Mouse (Mus musculus) skeletal muscle tissue, adult 2 months (tissue): ENCODE measurements around the gene Nr4a1.

Source experiments
- DNase-seq: peaks from one replicate; pipeline ENCODE4 v3.0.0-alpha.2; 2012; ENCODE audit warnings: low read depth, low spot score

The Nr4a1 gene

DNA sequence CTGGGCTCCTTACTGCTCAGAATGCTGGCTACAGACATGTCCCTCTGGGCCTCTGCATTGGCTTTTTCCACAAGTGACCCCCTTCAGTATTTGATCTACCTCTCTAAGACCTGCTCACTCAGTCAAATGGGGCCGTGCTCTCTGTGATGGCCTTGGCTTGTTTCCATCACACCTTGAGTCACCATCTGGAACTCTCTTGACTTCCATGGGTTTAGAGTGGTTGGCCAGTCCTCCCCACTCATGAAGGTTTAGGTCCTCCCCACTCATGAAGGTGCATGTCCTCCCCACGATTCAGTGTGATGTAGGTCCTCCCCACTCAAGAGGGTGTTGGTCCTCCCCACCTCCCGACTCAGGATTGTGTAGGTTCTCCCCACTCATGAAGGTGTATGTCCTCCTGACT, 20.9 kb upstream of the Nr4a1 start:
- DNase-seq, result no peak

DNA sequence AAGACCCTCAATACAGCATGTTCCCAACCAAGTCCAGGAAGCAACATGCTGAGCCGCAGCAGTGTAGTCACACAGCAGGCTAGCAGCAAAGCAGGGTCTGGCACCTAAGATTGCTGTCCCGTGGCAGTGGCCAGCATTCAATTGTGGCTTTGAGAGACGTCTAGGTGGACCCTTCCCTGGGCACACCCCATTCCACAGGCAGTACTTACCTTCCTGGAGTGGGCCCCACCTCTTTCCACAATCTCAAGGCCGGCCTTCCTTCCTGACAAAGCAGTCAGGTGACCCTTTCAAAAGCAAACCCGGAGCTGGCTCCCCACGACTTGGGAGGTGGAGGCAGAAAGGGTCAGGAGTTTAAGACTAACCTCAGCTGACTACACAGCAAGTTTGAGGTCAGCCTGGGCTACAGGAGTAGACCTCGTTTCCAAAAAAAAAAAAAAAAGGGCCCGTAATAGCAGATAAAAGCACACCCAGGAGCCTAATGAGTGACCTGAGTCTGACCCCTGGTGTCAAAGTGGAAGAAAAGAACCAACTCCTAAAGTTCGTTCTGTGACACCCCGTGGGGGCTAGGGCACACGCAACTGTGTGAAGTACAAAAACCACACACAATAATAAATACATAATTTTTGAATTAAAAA, 20.3 kb upstream of the Nr4a1 start:
- no peak for DNase-seq

DNA sequence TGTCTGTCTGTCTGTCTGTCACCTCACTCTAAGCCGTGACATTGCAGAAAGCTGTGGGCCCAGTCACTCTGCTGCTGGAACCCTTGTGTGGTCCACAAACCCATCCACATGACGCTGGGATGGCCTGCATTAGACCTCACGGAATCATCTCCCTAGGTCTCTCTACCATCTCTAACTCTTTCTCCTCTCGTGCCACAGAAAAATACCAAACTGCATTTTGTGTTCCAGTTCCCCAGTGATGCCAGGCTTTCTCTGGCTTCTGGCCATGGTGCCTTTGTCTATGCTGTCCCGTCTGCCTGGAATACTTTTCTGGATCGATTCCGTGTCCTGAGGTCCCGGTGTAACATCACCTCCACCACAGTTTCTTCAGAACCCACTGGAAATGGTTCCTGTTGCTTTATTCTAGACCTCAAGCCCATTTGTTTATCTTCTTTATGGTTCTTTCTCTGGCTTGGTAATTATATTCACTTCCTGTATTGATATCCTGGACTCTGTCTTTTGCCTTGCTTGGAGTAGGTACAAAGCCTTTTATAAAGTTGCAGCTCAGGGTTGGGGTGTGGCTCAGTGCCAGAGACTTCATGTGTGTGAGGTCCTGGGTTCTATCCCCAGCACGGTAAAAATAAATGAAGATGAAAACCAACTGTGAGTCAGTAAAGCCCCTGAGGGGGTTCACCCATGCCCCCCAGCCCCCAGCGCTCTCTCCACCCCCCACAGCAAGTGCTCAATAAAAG, 19.3 kb upstream of the Nr4a1 start:
- DNase-seq, result no peak

DNA sequence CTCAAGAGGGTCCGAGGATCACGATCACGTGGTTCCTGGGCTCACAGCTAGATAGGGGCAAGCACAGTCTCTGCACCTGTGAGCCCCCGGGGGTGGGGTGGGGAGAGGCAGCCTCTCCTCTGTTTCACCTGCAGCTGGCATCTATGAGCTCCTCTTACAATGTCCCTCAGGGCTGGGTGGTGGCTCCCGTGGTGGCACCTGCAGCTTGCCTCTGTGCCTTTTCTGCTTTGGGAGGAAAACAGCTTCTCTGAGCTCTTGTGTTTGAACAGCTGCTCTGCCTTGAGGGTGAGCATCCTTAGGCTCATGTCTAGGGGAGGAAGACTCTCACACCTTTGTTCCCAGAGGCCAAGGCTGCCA, 18.7 kb upstream of the Nr4a1 start:
- no peak for DNase-seq

DNA sequence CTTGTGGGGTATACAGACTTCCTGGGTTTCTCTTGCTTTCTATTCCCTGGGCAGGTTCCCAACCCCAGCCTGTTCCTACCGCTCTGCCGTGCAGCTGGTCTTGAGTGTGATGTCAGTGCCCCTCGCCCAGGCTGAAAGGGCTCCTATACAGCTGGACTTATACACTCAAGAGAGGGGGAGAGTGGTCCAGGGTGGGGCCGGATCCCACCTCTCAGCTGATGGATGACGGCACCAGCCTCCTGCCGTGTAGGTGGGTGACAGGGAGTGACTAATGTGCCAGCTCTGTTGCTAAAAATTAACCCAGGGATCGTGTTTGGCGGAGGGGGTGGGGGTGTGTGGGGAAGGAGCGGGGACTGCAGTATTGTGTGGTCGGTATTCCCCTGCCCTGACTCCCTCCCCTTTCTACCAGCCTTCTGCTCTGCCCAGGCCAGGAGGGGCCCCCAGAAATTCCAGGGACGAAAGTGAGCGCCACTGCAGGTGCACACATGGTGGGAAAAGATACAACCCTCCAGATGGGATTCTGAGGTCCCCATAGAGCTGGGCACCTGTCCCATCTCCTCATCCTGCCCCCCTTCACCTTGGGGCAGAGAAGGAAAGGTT, 18.2 kb upstream of the Nr4a1 start:
- DNase-seq, result no peak

DNA sequence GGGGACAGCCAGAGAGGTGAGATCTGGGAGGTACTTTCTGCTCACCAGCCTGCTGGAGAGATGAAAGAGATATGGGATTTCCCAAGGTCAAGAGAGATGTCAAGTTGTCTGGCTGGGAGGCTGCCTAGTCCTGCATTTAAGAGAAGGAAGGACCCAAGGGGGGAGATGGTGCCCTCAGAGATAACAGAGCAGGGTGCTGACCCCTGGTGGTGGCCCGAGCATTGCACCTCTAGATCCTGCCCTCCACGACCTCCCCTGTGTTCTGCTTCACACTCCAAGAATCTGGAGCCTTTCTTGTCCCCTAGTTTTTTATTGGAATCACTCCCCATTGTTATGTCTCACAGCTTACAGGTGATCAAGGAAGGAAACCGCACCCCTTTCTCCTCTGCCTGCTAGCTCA, 17.2 kb upstream of the Nr4a1 start:
- no peak for DNase-seq

DNA sequence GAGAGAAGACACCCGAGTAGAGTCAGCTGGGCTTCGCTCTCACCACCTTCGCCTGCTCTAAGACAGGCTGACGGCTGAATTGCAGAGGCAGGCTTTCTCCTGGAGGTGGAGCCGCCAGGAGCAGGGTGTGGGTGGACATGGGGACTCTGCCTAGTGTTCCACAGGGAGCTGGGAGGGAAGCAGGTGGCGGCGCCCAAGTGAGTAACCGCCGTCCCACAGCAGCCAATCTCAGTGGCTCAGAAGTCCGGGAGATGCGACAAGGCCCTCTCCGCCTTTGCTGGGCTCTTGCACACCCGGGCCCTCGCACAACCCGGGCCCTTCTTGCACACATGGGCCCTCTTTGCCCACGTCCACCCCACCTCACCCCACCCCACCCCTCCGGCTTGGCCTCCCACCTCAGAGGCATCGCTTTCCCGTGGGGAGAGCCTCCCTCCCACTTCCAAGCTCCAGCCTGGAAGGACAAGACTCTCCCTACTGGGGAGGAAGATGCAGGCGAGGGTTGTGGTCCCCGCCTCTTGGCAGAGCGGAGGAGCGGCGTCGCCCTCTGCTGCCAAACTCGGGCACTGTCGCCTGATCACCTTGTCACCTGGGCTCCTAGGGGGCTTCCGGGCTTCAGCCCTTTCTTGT, 15.1 kb upstream of the Nr4a1 start:
- peak; percentile 74 for DNase-seq

DNA sequence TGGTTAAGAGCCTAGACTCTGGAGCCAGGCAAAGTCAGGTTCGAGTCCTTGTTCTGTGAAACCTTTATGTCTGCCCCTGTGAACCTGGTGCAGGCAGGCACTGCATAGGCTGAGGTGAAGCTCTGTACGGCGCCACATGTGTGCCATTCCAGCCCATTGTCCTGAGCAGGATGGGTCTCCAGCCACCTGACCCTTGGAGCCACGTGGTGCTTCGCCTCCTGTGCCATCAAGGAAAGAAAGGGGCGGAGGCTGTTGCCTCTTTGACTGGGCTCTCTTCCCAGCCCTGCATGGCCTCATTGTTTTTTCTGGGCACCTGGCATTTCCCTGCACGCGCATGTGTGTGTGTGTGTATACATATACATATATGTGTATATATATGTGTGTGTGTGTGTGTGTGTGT, 14.2 kb upstream of the Nr4a1 start:
- DNase-seq, result no peak

DNA sequence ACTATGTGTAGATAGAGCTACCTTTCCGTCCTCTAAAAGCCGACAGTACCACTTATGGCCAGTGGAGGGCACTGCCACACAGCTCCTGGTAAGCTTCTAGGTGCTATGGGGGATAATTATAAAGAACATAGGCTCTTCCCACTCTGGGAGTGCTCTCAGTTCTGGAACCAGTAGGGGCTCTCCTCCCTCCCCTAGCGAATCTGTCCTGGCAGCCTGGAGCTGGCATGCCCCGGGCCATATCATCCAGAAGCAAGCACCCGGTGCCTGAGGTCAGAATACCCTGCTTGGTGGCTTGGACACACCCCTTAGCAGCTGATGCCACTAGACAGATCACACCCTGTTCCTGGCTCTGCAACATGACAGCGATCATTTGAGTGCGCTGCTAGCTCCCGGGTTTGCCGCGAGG, 13.3 kb upstream of the Nr4a1 start:
- peak; percentile 98 for DNase-seq

DNA sequence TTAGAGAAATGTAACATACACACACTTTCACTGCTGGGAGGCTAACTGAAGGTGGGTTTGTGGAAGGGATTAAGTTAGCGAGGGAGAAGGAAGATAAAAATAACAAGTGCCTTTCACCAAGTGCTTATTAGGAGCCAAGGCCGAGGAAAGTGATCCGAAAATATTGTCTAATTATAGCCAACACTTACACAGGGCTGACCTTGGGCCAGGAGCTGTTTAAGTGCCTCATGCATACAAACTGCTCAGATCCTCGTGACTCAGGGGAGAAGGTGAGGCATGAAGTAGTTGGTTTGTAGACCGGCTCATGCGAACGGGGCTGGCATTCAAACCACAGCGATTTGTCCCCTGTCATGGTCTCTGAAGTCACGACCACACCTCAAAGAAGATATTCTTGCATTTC, 12.8 kb upstream of the Nr4a1 start:
- DNase-seq, result peak; percentile 91

DNA sequence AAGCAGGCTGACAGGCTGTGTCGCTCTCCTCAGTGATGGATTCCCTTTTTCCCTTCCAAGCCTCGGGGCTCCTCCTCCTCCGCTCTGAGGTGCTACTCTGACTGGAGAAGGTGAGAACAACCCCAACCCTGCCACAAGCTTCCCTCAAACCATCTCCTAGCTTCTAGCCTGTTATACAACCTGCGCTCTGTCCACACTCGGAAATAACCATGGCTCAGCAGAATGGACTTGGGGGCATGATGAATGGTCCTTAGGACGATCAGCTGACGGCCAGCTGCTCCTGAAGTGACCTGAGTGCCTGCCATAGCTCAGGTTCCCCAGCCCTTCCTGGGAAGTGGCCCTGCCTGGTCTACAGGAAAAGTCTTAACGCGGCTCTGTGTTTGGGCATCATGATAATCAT, 12.2 kb upstream of the Nr4a1 start:
- DNase-seq, result peak; percentile 97

DNA sequence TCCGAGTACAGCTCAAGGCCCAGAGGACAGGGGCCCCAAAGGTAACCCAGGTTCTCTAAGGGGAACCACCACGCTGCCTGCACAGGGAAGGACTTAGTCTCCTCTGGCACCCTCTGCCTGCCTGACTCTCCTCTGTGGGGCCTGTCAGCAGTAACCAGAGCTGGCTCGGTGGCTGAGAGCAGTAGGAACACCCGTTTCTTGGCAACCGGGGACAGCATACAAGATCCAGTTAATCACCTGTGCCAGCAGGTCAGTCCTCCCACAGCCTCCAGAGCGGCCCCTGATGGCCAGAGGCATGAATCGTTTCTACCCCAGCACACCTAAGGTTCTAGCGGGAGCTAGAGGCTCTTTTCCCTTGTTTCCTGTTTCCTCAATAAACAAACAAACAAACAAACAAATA, 11.4 kb upstream of the Nr4a1 start:
- DNase-seq, result peak; percentile 97

DNA sequence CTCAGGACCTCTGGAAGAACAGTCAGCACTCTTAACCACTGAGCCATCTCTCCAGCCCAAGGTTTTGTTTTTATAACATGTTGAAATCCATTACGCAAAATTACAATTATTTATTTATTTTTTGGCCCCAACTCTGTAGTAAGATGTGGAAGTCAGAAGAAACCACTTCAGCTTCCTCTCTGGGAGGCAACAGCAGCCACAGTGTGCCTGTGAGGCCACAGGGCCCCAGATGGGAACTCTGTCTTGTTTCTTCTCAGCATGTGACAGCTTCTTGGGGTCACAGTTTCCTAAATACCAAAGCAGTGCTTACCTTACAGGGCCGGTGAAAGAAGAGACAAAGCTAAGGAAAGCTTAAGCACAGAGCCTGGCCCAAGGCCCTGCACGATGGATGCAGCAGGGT, 10.1 kb upstream of the Nr4a1 start:
- DNase-seq, result no peak

DNA sequence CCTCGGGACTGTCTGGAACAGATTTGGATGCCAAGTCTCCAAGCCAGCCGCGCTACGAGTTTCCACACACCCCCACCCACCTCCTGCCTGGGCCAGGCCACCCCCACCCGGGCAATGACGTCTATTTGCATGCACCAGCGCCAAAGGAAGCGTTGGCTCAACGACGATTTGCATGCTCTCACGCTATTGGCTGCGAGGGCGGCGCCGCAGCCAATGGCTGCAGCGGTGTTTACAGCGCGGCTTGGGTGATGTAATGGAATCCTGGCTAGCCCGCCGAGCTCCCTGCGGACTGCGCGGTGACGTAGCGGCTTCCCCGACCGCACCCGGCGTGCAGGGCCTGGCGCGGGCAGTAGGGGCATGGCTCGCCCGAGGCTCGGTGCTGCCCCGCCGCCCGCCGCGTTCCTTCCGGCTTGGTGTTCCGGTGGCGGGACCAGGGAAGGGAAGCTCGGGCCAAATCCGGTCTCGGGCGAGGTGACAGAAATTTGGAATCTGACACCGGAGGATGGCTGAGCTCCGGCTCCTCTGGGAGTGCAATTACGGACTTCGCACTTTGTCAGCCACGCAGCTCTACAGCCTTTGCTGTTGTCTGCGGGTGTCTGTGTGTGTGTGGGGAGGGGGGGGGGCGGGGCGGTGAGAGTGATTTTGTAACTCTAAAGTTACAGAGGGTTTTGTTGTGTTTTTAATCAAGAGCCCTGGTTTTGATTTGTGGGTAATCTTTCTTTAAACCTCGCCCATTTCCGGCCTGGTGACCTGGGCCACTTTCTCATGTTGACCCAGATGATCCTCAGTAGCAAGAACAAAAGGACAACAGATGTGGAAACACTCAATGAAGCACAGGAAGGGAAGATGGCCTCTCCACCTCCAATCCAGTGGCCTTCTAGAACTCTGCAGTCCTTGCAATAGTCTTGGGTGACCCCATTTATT, 7.6 kb upstream of the Nr4a1 start:
- DNase-seq, result peak; percentile 100

DNA sequence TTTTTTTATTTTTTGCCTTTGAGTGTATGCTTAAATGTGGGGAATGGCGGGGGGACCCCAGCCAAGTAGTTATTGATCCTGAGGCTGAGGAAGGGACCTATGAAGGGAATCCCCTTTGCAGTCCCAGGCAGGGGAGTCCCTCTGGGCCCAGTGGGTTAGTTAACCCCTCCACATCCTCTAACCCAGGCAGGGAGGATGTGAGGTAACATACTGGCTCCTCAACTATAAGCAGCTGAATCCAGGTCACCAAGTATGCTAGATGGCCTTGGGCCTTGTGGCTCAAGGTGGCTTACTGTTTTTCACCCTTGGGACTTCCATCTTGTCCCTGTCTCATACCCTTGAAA, 6.9 kb upstream of the Nr4a1 start:
- no peak for DNase-seq

DNA sequence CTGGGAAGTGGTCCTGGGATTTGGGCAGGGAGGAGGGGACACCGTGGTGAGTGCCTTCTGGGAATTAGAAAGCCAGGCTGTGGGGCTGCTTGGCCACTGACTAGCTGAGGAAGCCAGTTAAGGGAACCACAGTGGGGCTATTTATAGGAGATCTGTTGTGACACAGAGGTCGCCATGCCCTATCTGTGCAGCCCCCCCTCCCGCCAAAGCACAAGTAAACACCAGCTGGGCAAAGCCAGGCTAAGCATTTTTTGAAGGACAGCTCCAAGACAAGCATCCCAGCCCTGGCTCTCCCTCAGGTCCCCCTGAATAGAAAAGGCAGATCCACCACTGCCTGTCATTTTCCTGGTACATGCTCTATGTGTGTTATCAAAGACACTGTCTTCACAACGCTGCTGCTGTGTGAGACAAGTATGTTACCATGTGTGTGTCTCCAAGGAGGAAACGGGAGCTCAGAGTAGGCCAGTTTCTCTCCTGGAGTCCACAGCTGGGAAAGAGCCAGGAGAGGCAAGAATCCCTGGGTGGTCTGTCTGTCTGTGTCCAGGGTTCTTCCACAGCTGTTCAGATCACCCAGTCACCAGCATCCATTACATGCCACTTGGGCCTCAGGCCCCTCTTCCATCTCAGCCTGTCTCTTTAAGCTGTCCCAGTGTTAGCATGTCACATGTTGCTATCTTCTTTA, 5.9 kb upstream of the Nr4a1 start:
- peak; percentile 87 for DNase-seq

DNA sequence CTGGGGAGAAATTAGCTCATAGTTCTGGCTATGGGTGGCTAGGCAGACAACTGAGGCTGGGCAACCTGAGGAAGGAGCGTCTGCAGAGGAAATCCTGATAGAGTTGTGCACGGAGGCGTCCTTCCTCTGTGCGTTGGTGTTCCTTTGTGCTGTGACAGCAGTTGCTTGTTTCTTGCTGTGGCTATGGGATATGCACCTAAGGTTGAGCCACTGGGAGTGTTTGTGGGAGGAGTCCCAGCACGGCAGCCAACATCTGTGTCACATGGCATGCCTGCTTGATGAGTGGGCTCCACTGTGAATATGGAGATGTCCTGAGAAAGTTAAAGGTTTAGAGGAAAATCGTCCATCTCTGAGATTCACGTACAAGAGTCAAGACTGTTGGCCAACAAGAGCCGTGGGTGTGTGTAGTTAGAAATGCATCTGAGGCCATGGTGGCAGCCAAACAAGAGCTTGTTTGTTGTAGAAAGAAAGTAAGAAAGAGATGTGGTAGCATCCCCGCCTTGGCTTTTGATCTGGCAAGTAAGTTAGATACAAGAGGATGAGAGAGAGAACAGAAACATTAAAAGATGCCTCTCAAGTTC, 3.8 kb upstream of the Nr4a1 start:
- DNase-seq, result no peak

DNA sequence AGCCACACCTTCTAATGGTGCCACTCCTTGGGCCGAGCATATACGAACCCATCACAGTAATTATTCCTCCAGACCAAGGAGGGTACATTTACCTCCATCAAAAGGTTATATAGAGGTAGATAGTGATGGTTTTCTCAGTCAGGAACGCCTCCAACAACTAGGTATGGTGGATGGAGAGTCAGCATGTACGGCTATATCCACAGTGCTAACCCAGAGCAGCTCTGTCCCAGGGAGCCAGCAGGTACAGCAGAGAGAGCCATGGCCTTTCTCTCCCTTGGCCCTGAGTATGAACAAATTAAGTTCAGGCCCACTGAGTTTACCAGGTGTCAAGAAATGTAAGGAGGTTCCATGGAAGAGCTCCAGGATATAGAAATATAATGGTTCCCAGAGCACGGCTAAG, 2.1 kb upstream of the Nr4a1 start:
- no peak for DNase-seq

DNA sequence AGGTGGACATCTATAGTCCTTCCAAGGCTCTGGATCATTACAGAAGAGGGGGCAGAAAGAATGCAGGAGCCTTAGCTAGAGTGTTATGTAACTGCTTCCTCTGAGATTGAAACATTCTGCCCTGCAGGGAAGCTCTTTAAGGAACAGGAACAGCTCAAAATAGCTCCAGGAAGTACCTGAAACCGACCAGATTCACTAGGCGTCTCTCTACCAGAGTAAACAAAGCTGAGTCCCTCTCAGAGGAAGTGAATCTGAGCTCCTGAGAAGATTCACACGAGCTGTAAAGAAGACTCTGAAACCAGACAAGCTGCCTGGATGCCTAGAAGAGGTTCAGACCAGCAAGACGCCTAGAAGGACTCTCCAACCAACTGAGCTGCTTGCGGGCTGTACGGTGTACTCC, 1.5 kb upstream of the Nr4a1 start:
- DNase-seq, result no peak

DNA sequence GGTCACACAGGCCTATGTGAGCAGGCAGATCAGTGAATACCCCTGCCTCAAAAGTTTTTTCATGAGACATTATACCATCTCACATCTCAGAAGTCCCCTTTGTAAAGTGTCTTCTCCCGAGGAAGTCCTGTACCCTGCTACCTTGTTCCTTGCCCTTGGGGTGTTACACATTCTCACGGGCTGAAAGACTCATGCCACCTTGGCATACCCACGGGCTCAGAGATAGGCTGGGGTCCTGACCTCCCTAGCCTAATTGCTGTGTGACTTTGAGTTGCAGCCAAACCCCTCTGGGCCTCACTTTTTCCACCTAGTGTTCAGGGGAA, 545 bp upstream of the Nr4a1 start:
- no peak for DNase-seq

DNA sequence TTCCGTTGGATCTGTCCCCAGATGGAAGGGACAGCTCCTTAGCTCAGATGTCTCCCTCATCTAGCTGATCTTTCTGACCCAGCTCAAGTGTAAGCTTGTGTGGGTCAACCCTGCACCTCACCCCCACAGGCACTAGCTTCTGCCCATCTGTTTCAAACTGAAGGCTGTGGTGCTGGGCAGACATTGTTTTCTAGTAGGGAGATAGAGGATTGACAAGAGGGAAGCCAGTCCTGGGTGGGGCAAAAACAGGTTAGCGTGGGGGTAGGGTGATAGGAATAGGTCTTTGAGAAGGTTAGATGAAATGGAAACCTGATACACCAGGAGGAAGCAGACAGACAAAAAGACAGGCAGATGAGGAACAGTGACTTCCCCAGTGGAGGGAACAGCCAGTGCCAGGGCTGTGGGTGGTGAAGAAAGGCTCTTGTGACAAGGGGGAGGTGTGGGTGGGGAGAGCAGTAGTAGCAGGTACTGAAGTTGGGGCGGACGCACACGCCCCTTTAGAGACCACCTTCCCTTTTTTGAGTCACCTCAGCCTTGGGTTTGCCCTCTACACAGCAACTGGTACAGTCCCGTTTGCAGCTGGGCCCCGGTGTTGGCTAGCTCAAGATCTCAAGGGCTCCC, 1.9 kb downstream of the Nr4a1 start:
- DNase-seq, result no peak
